Mouse (Mus musculus): ENCODE data around the gene Pik3c2b.

GRCm38 (mm10) chr1:133091483-133091882 lies 46.0 kb downstream of the Pik3c2b start:
- TF ChIP-seq CHD2 (IDR thresholded peaks at IDR 0.05; ENCODE audit: low read depth, low read length), result no peak
- TF ChIP-seq MAFK (IDR thresholded peaks at IDR 0.05; ENCODE audit: insufficient read depth, low read depth, low read length), result no peak
- TF ChIP-seq HCFC1 (IDR thresholded peaks at IDR 0.05; ENCODE audit: borderline replicate concordance, insufficient read depth, low read length), result no peak
